In the genomic region with DNA sequence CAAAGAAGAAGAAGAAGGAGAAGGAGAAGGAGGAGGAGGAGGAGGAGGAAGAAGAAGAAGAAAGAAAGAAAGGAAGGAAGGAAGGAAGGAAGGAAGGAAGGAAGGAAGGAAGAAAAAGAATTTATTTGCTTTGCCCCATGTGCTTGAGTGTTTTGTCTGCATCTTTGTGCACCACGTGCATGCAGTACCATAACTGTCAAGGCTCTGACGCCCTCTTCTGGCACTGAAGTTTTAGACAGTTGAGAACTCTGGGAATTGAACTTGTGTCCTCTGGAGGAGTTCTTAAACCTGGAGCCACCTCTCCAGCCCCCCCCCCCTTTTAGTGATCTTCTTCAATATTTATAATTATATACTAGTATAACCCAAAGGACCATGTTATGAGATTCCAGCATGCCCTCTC, we compare ENCODE assay signal across 15 mouse cellular contexts.
DNase-seq lines count a peak whose midpoint lies in the region; TF ChIP-seq lines count a peak whose summit lies in the region.
"Had no signal": no experiment of that assay in that cellular context is flagged by ENCODE, and none has a peak within 500 bp of the region (broad histone marks: within the 10 kb centered on the region; RNA-seq: fewer than 3 reads in every experiment).

No protein-coding gene starts in this region.

- dilution Hi-C loops in CH12.LX (cut with MboI; ENCODE audit: extremely low pct_ligation_motif_present, extremely low pct_unique_long_range_greater_than_20kb, low sequenced_read_pairs), result no loop called here

- TF ChIP-seq POLR2A in CH12.LX (IDR thresholded peaks at IDR 0.05; ENCODE audit: low read depth, low read length), result no peak
- no peak for TF ChIP-seq POLR2A in brain, embryonic 14.5 days (IDR thresholded peaks at IDR 0.05; ENCODE audit: borderline replicate concordance, extremely low read depth, insufficient read depth, insufficient read length, poor library complexity, severe bottlenecking)

- no peaks in the 10 kb centered on the region for H3K27me3 ChIP-seq in CH12.LX (replicated peaks)

- in situ Hi-C loops in CH12.LX (cut with MboI; ENCODE audit: low pct_ligation_motif_present, low pct_unique_long_range_greater_than_20kb, low sequenced_read_pairs), result no loop called here

- H3K4me1 ChIP-seq in CH12.LX (ENCODE audit: control insufficient read depth in 1 of 2, insufficient read depth in 2 of 2), result no peaks in the 10 kb centered on the region; a peak in 1 of 4 replicates

- H3K9me3 ChIP-seq in CH12.LX (replicated peaks; ENCODE audit: low read length), result no peaks in the 10 kb centered on the region

- no peak for DNase-seq in gastrocnemius, adult 2 months
- no peak for DNase-seq in gastrocnemius, adult 8-10 months (ENCODE audit: low spot score in 2 of 2)
- DNase-seq in layer of hippocampus, adult 2 months (ENCODE audit: low spot score in 2 of 2), result no peak
- no peak for DNase-seq in layer of hippocampus, adult 11-12 months (ENCODE audit: low spot score)
- peak; percentile 27 for DNase-seq in CH12.LX (ENCODE audit: extremely low read depth)
- peak; percentile 59 for DNase-seq in brain, embryonic 14.5 days (ENCODE audit: low read depth)
- no peak for DNase-seq in yolk sac, embryonic 10.5 days (ENCODE audit: low spot score)
- DNase-seq in adrenal gland, adult (ENCODE audit: inconsistent age in 2 of 2, low spot score in 1 of 2), result no peak
- DNase-seq: adrenal gland, postnatal 10 days; cerebellum, postnatal 25 days; kidney, adult 8-10 months; liver; lung, postnatal 10 days; right cerebral cortex, postnatal 25 days had no signal

- TF ChIP-seq EP300 in CH12.LX (IDR thresholded peaks at IDR 0.05; ENCODE audit: low read length), result no peak

- TF ChIP-seq CTCF in gastrocnemius, adult 2 months (IDR thresholded peaks at IDR 0.05), result peak; percentile 15; the same call in 1 of the 2 replicates
- TF ChIP-seq CTCF in layer of hippocampus, adult 2 months (conservative IDR thresholded peaks at IDR 0.05), result peak; percentile 62
- TF ChIP-seq CTCF in CH12.LX (conservative IDR thresholded peaks at IDR 0.05 in 1 of 2, IDR thresholded peaks at IDR 0.05 in 1 of 2; ENCODE audit: low read depth in 2 of 2, low read length in 2 of 2), result peak in 1 of 2 experiments; percentile 26; a peak in 2 of 4 replicates
- TF ChIP-seq CTCF in brain, embryonic 14.5 days (IDR thresholded peaks at IDR 0.05; ENCODE audit: borderline replicate concordance, extremely low read depth, insufficient read depth, insufficient read length), result peak; percentile 34; the same call in 1 of the 2 replicates

- H3K79me2 ChIP-seq in CH12.LX (replicated peaks; ENCODE audit: control insufficient read depth, extremely low read depth, insufficient read depth, poor library complexity, severe bottlenecking), result no peaks in the 10 kb centered on the region

- intact Hi-C loops in gastrocnemius, adult 2 months (cut with DNase I), result loop anchor here (5.0 kb wide), 2 partner anchors 68 to 518 kb away; no protein-coding TSS in a partner anchor

- no peak overlapping the region for H3K9ac ChIP-seq in CH12.LX (ENCODE audit: insufficient read depth, low read depth)

- H3K4me2 ChIP-seq in CH12.LX (ENCODE audit: insufficient read depth, low read depth, poor library complexity, severe bottlenecking), result no peak overlapping the region

- no peak overlapping the region for H3K4me3 ChIP-seq in gastrocnemius, adult 2 months
- no peak overlapping the region for H3K4me3 ChIP-seq in layer of hippocampus, adult 2 months
- no peak overlapping the region for H3K4me3 ChIP-seq in CH12.LX (replicated peaks in 1 of 3; ENCODE audit: low read depth in 2 of 3, low read length in 2 of 3, poor library complexity in 1 of 3)
- H3K4me3 ChIP-seq: erythroblast, embryonic 14.5 days had no signal

- H3K36me3 ChIP-seq in CH12.LX (replicated peaks in 1 of 2; ENCODE audit: control insufficient read depth in 1 of 2, insufficient read depth in 1 of 2, low read length in 1 of 2), result no peaks in the 10 kb centered on the region

- H3K27ac ChIP-seq in gastrocnemius, adult 2 months, result no peak overlapping the region
- H3K27ac ChIP-seq in layer of hippocampus, adult 2 months, result no peak overlapping the region
- H3K27ac ChIP-seq in CH12.LX (ENCODE audit: insufficient read depth, low read depth), result no peak overlapping the region

- peak; percentile 13 for TF ChIP-seq RAD21 in CH12.LX (IDR thresholded peaks at IDR 0.05; ENCODE audit: low read depth, low read length)

TF ChIP-seq in CH12.LX, 34 proteins besides CTCF, POLR2A, EP300 and RAD21:
- TF ChIP-seq UBTF (IDR thresholded peaks at IDR 0.05; ENCODE audit: low read depth, low read length), result no peak
- TF ChIP-seq MYC (IDR thresholded peaks at IDR 0.05; ENCODE audit: low read depth, low read length), result peak; percentile 61; the same call in 1 of the 2 replicates
- 0 out of 2 replicates have a peak, but pooled peaks have one; percentile 30 for TF ChIP-seq MAX (IDR thresholded peaks at IDR 0.05; ENCODE audit: low read length)

Comparison
In these comparisons a context has a peak if more than half of its experiments do, and no peak if none do; other contexts are left out.
1. DNase-seq: peak in CH12.LX (single experiment) and brain, embryonic 14.5 days (single experiment); none in gastrocnemius, adult 2 months (single experiment), gastrocnemius, adult 8-10 months (0 of 2), layer of hippocampus, adult 2 months (0 of 2), layer of hippocampus, adult 11-12 months (single experiment), yolk sac, embryonic 10.5 days (single experiment) and adrenal gland, adult (0 of 2).